Mouse (Mus musculus) ES-CJ7 (cell line): Measurements from ENCODE around the gene Gm11037.

Experiments used
- DNase-seq: peaks from one replicate; pipeline ENCODE4 v3.0.0; 2011; ENCODE audit warnings: low read depth, low spot score

Gene Gm11037

GRCm38 (mm10) chr2:131128636-131129157 lies 4.6 kb upstream of the Gm11037 start:
- no peak for DNase-seq

GRCm38 (mm10) chr2:131129836-131130235 lies 3.5 kb upstream of the Gm11037 start:
- no peak for DNase-seq

GRCm38 (mm10) chr2:131130849-131131248 lies 2.4 kb upstream of the Gm11037 start:
- no peak for DNase-seq

- no peak for DNase-seq
Observed at GRCm38 (mm10) chr2:131132111-131132888, 997 bp upstream of the Gm11037 start.

- DNase-seq = no peak
Observed at GRCm38 (mm10) chr2:131134381-131134780, 1.1 kb downstream of the Gm11037 start.

- DNase-seq = no peak
Observed at GRCm38 (mm10) chr2:131134826-131135400, 1.6 kb downstream of the Gm11037 start.

- DNase-seq = no peak
Observed at GRCm38 (mm10) chr2:131135521-131136139, 2.3 kb downstream of the Gm11037 start.

- no peak for DNase-seq
Observed at GRCm38 (mm10) chr2:131138296-131138695, 5.0 kb downstream of the Gm11037 start.

GRCm38 (mm10) chr2:131138760-131139159 lies 5.5 kb downstream of the Gm11037 start:
- DNase-seq = no peak

- DNase-seq = no peak
Observed at GRCm38 (mm10) chr2:131139287-131139686, 6.0 kb downstream of the Gm11037 start.

- DNase-seq = no peak
Observed at GRCm38 (mm10) chr2:131139886-131140532, 6.7 kb downstream of the Gm11037 start.

- no peak for DNase-seq
Observed at GRCm38 (mm10) chr2:131140533-131140905, 7.2 kb downstream of the Gm11037 start.

- DNase-seq = no peak
Observed at GRCm38 (mm10) chr2:131141336-131141986, 8.2 kb downstream of the Gm11037 start.

- DNase-seq = peak; percentile 93
Observed at GRCm38 (mm10) chr2:131142592-131142991, 9.3 kb downstream of the Gm11037 start.

GRCm38 (mm10) chr2:131143007-131143780 lies 9.9 kb downstream of the Gm11037 start:
- DNase-seq = no peak

- peak; percentile 46 for DNase-seq
Observed at GRCm38 (mm10) chr2:131145121-131145520, 11.8 kb downstream of the Gm11037 start.

GRCm38 (mm10) chr2:131145536-131145935 lies 12.2 kb downstream of the Gm11037 start:
- DNase-seq = no peak

GRCm38 (mm10) chr2:131146193-131147042 lies 13.1 kb downstream of the Gm11037 start:
- DNase-seq = no peak

- DNase-seq = no peak
Observed at GRCm38 (mm10) chr2:131147043-131147365, 13.7 kb downstream of the Gm11037 start.
